Mouse (Mus musculus) C2C12 (cell line): ENCODE measurements around the gene Gm10135. TPM values are rescaled to one million over a fixed set of nuclear protein-coding genes. Genes with fewer than 3 reads are reported as not detected.
"Not testable (repeated sequence)": the region's sequence is repeated elsewhere in the genome, so short reads cannot be mapped to it uniquely, and the experiment has no call there.

Experiments used
- H3K27me3 ChIP-seq: one replicate; pipeline ENCODE4 v1.6.1; 2011; ENCODE audit not compliant: control insufficient read depth, insufficient read depth, insufficient read length
- H3K36me3 ChIP-seq: one replicate; pipeline ENCODE4 v1.6.1; 2011; ENCODE audit not compliant: control insufficient read depth, insufficient read depth
- H3K4me3 ChIP-seq: one replicate; pipeline ENCODE4 v1.5.1; 2011; ENCODE audit warnings: mild to moderate bottlenecking, control low read depth; ENCODE audit not compliant: poor library complexity, insufficient read depth, severe bottlenecking
- H3K79me2 ChIP-seq: one replicate; pipeline ENCODE4 v1.6.1; 2011; ENCODE audit not compliant: control insufficient read depth, insufficient read depth
- H3K79me3 ChIP-seq: one replicate; pipeline ENCODE4 v1.6.1; 2011; ENCODE audit warnings: low read depth, control low read depth
- H3ac ChIP-seq: one replicate; pipeline ENCODE3; 2011; ENCODE audit warnings: low read depth; ENCODE audit not compliant: control insufficient read depth, insufficient read length
- CEBPB ChIP-seq: IDR thresholded peaks from one replicate; pipeline ENCODE4 v1.6.1; 2011; ENCODE audit warnings: low read depth, mild to moderate bottlenecking, control low read depth, moderate library complexity
- CTCF ChIP-seq: IDR thresholded peaks from one replicate; pipeline ENCODE4 v1.5.1; 2011; ENCODE audit not compliant: control insufficient read depth, insufficient read depth, insufficient read length
- FOSL1 ChIP-seq: IDR thresholded peaks from one replicate; pipeline ENCODE4 v1.8.0; 2011; ENCODE audit warnings: mild to moderate bottlenecking, low read length; ENCODE audit not compliant: poor library complexity, insufficient read depth, severe bottlenecking
- MAX ChIP-seq: IDR thresholded peaks from one replicate; pipeline ENCODE4 v1.6.1; 2011; ENCODE audit warnings: mild to moderate bottlenecking, control low read depth
- MYOD1 ChIP-seq: IDR thresholded peaks from one replicate; pipeline ENCODE4 v1.6.1; 2011; ENCODE audit warnings: low read depth; ENCODE audit not compliant: control insufficient read depth, insufficient read length
- MYOG ChIP-seq: IDR thresholded peaks from one replicate; pipeline ENCODE4 v1.6.1; 2011; ENCODE audit not compliant: control insufficient read depth, insufficient read length; ENCODE audit errors: extremely low read depth
- USF1 ChIP-seq: IDR thresholded peaks from one replicate; pipeline ENCODE4 v1.6.1; 2011; ENCODE audit warnings: low read depth, mild to moderate bottlenecking, control low read depth, moderate library complexity
- long read RNA-seq, 2 experiments: library from polyadenylated mRNA; unstranded; transcript quantifications; one replicate each; pipeline ENCODE4 v2.0.0; 2019 to 2020
- polyA plus RNA-seq: library from polyadenylated mRNA; unstranded; fragments of >200 nt; fragmentation: generic; extraction: Trizol; gene quantifications from one replicate; pipeline ENCODE4 v1.2.1, GENCODE M21; 2012; ENCODE audit warnings: missing spikeins

The Gm10135 gene
- polyA plus RNA-seq, result not detected
- long read RNA-seq, experiment 1, result 0 reads
- long read RNA-seq, experiment 2, partial matches to known transcripts, result 0 of 1 reads
- long read RNA-seq, experiment 2, other reads (novel, unspliced or antisense), result 1 of 1 reads

GRCm38 (mm10) chr5:72974602-72975001 is at the start of gene Gm10135:
Gene Gm10135, minus strand, starts transcription at chr5:72974702.
- Histone ChIP-seq H3K27me3 (no peaks in the 10 kb centered on the region), H3K36me3 (peaks cover 40% of the 10 kb centered on the region), H3K79me3 (no peaks in the 10 kb centered on the region), H3K4me3 (no peak within 1 kb of the TSS), H3ac (no peak within 1 kb of the TSS), H3K79me2 (no peaks in the 10 kb centered on the region)
- no peak for TF ChIP-seq MAX
- TF ChIP-seq USF1, result no peak
- TF ChIP-seq CTCF, result no peak
- no peak for TF ChIP-seq CEBPB
- TF ChIP-seq FOSL1, result no peak
- no peak for TF ChIP-seq MYOG
- no peak for TF ChIP-seq MYOD1

DNA sequence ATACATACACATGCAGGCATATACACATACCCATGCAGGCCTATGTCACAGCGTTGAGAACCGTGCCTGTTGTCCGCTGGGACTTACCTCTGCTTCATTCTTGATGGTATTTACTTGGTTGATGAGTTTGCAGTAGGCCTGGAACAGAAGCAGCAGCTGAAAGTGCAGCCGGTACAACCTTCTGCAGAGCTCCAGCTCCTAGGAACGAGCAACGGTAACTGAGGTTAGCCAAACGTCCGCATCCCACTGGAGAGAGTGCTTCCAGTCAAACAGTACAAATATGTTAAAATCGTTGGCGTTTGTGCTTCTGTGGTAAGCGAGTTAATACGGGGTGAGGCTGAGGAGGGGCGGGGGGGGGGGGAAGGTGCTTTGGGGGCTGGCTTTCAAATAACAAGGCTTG is 49.3 kb upstream of the Gm10135 start:
- Histone ChIP-seq H3K27me3 (no peaks in the 10 kb centered on the region), H3K79me2 (no peaks in the 10 kb centered on the region), H3K79me3 (no peaks in the 10 kb centered on the region), H3ac (no peak overlapping the region), H3K36me3 (no peaks in the 10 kb centered on the region), H3K4me3 (no peak overlapping the region)
- TF ChIP-seq MYOG (no peak), USF1 (no peak), CTCF (no peak), FOSL1 (no peak), CEBPB (no peak), MYOD1 (no peak), MAX (no peak)

DNA sequence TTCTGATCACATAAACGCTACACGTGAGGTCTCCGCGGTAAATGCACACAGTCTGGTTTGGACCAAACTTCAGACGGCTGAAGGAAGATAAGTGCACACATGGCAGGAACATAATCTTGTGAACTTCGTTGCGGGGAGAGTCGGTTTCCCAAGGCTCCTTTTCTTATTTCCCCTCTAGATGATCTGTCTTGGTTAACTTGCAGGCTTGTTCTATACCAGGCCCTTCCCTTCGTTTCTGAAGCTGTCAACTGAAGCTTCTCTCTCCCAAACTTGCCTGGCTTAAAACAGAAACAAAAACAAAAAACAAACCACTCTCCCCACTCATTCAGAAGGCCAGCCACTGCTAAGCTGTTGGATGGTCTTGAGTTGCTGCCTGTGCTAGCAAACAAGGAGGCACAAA is 40.2 kb upstream of the Gm10135 start:
- Histone ChIP-seq H3K79me3 (no peaks in the 10 kb centered on the region), H3K79me2 (no peaks in the 10 kb centered on the region), H3K27me3 (no peaks in the 10 kb centered on the region), H3K4me3 (no peak overlapping the region), H3K36me3 (no peaks in the 10 kb centered on the region), H3ac (no peak overlapping the region)
- TF ChIP-seq CTCF (no peak), USF1 (no peak), CEBPB (no peak), FOSL1 (no peak), MYOD1 (no peak), MAX (no peak), MYOG (no peak)

DNA sequence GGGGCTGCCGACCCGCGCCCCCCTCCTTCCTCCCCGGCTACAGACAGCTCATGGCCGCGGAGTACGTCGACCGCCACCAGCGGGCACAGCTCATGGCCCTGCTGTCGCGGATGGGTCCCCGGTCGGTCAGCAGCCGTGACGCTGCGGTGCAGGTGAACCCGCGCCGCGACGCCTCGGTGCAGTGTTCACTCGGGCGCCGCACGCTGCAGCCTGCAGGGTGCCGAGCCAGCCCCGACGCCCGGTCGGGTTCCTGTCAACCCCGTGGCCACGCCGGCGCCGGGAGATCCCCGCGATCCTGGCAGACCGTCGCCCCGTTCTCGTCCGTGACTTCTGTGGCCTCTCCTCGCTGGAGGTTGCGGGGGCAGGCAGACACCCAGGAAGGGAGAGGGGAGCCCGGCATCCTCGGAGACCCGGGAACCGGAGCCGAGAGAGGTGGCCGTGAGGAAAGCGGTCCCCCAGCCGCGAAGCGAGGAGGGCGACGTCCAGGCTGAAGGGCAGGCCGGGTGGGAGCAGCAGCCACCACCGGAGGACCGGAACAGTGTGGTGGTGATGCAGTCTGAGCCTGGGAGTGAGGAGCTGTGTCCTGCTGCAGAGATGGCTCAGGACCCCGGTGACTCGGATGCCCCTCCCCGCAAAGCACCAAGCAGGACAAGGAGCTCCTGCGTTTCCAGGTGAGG is 39.2 kb upstream of the Gm10135 start:
- not testable (repeated sequence) for H3K79me3 ChIP-seq, H3K36me3 ChIP-seq, H3K79me2 ChIP-seq, H3K27me3 ChIP-seq, H3ac ChIP-seq, H3K4me3 ChIP-seq

DNA sequence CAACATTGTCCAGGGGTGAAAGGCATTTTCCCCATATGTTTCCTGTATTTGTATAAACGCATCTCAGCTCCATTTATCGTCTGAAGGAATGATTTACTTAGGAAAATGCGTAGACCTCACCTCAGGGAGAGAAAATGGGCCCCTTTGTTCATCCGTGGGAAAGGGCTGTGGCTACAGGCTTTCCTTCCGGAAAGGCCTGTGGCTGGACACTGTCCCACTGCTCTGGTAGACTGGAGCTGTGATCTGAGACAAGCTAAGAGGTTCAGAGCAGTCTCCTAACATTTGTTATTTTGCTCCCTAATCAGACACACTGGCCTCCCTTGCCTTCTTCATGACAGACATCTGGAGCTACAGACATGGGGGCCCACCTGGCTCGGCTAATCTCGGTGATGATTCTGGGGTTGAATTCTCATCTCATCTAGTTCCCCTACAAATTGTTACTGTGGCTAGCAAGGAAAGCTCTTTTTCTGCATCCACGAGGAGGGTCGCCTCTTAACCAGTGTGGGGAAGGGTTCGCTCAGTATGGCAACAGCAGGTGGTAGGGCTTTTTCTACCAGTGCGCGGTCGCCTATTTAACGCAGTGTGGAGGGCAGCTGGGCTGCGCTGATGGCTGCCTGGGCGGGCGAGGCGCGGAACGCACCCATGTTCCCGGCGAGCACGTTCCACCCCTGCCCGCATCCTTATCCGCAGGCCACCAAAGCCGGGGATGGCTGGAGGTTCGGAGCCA is 38.5 kb upstream of the Gm10135 start:
- not testable (repeated sequence) for H3K79me2 ChIP-seq, H3K4me3 ChIP-seq

DNA sequence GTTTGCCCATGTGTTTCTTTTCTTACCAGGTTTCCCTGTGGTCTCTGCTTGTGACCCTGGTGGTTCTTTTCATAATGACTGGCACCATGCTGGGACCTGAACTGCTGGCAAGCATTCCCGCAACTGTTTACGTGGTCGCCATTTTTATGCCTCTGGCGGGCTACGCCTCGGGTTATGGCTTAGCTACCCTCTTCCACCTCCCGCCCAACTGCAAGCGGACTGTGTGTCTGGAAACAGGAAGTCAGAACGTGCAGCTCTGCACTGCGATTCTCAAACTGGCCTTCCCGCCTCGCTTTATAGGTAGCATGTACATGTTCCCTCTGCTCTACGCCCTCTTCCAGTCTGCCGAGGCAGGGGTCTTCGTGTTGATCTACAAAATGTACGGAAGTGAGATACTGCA is 37.3 kb upstream of the Gm10135 start:
- not testable (repeated sequence) for H3K79me2 ChIP-seq, H3K27me3 ChIP-seq, H3K36me3 ChIP-seq, H3ac ChIP-seq, H3K4me3 ChIP-seq, H3K79me3 ChIP-seq

More for the DNA sequence above, 38.5 kb upstream of the Gm10135 start:
- H3K36me3 ChIP-seq, H3K79me3 ChIP-seq, H3ac ChIP-seq, H3K27me3 ChIP-seq: not testable (repeated sequence)

GRCm38 (mm10) chr5:73008230-73008629 is 33.7 kb upstream of the Gm10135 start:
- H3K27me3 ChIP-seq, H3K36me3 ChIP-seq, H3ac ChIP-seq, H3K79me3 ChIP-seq, H3K4me3 ChIP-seq, H3K79me2 ChIP-seq: not testable (repeated sequence)
